Mouse (Mus musculus): ENCODE measurements at regions not wholly inside any gene's neighbourhood (a gene's known extent, or its start where the extent isn't known, plus 50 kb on each side); places are given as distances from the start of the nearest gene placed in this dataset.

- no peak for DNase-seq
These were observed 1271.2 kb downstream of the Synb start for GRCm38 (mm10) chr14:68022925-68023324.

- DNase-seq = no peak
These were observed 1272.9 kb downstream of the Synb start for GRCm38 (mm10) chr14:68021240-68021639.

DNA sequence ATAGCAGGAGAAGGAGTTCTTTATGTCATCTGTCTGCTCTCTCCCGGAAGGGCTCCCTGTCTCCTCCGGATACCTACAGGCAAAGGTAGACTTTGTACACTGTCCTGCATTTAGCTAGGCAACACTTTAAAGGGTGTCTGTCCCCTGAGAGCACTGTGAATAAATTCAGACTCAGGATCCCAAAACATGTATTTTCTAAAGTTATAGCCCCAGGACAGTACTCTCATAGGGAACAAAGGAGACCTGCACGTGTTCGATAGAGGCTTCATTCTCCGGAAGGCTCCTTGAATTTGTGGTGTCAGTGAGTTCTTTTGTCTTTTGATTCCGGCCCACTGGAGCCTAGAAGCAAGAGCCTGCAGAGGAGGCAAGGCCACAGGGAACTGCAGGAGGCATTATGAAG lies 1273.3 kb downstream of the Synb start:
- DNase-seq = no peak

DNA sequence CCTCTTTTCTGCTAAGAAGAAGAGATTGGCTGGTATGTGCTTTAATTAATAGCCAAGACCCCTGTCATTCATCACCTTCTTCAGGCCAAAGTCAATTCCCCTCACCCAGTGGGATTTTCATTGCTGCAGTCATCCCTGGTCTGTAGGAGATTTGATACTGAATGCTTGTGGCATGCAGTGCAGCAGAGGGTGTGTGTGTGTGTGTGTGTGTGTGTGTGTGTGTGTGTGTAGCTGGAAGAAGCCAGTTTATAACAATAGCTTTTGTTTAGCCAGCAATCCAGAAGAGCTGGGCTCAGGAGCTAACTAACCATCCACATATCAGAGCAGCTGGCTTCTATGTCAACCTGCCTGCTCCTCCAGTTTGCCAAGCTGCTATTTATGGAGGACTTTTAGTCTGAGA lies 1275.4 kb downstream of the Synb start:
- no peak for DNase-seq

DNA sequence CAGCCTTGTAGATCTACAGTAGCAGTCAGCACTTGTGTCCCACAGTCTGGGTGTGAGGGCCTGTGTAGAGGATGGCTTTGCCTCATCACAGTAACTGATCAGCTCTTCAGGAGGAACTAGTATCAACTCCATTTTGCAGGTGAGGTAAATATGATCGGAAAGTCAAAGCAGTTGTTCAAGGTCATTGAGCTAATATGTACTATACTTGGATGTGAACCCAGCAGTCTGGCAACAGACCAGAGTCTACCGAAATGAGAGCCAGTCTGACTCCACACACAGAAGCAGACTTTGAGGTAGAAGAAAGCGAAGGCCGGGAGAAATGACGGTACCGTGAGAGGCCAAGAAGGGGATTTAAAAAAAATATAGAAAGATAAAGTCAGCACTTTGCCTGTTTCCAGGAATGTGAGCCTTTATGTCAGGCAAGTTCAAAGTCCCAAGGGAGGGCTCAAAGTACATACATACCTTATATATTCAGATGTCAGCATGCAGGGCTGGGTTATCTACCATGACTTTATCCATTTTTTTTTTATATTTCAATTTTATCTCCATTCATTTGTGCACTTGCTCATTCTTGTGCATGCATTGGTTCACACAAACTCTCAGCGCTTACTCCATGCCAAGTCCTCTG lies 1297.2 kb downstream of the Synb start:
- no peak for DNase-seq

GRCm38 (mm10) chr14:67993611-67994051 lies 1300.5 kb downstream of the Synb start:
- no peak for DNase-seq

DNA sequence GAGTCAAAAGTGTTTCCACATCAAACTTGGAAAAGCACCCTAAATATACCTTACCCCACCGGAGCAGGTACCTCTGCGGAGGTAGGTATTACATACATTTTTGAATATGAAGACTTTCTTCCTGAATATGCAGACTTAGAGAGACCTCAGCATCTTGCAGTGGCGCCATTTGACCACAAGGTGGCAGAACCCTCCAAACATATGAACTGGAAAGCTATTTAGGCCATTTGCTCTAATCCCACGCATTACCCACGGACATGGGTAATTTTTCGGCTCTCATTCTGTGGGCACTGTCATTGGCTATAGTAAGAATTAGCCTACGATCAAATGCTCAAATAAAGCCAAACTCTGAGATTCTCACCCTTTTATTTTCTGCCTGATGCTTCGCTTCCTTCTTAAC lies 1301.0 kb downstream of the Synb start:
- peak; percentile 25 to 53 for DNase-seq

DNA sequence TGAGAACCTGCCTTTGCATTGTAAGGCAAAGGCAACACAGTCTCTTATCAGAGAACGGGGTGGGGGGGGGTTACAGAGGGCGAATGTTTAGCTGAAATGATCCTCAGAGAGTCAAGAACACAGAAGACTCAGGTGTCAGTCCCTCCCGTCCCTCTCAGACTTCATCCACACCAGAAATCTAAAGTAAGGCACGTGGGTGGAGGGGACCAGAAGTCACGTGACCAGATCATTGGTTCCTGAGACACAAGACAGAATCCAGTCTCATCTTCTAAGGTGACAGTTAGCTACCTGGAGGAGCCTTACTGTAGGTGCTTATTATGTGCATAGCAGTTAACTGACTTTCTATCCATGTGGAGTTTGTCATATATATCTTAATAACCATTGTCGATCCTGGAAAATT lies 1302.0 kb downstream of the Synb start:
- DNase-seq = no peak

GRCm38 (mm10) chr14:67990271-67990670 lies 1303.8 kb downstream of the Synb start:
- no peak for DNase-seq

Data from lung, postnatal 4 days (tissue).